Mouse (Mus musculus): ENCODE measurements around the gene Mylk4.

DNA sequence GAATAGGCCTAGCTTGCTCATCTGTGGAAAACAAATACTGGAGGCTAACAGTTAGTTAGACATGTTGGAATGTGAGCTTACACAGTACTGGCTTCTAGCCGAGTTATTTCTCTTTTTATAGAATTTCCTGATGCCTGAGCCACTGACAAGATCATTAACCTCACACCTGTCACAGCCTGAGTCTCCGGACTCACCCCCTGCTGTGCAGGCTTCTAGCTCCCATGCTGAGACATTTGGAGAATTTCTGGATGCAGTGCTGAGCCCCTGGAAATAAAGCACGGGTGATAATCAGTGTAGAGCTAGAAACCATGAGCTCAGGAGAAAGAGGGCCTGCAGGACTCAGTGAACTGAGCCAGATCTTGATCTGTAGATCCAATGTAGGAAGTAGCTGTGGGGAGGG is 13.8 kb downstream of the Mylk4 start:
- no peak for TF ChIP-seq CTCF (IDR thresholded peaks at IDR 0.05; ENCODE audit: low read depth)
- no peak for TF ChIP-seq EP300 (IDR thresholded peaks at IDR 0.05; ENCODE audit: low read depth)
